Mouse (Mus musculus) midbrain, embryonic 11.5 days (tissue): ENCODE measurements around the gene Olfr901. TPM values are rescaled to one million over a fixed set of nuclear protein-coding genes. Genes with fewer than 3 reads are reported as not detected.
"Not testable (repeated sequence)": the region's sequence is repeated elsewhere in the genome, so short reads cannot be mapped to it uniquely, and the experiment has no call there.

Experiments used
- ATAC-seq: fragments of 200-750 bp; cut with Nextera tagmentation; 2 replicates; pipeline ENCODE4 v1.8.0; 2017; ENCODE audit warnings: moderate TSS enrichment, moderate library complexity; ENCODE audit not compliant: low FRiP score
- DNase-seq: peaks from one replicate; pipeline ENCODE4 v3.0.0; 2015; ENCODE audit warnings: low spot score; ENCODE audit errors: missing footprints
- H3K27ac ChIP-seq: fragments of 300-500 bp; sonication (generic); 2 replicates; pipeline ENCODE4 v1.5.1; 2014; ENCODE audit warnings: low read depth, low read length
- H3K27me3 ChIP-seq: fragments of 300-500 bp; sonication (generic); 2 replicates; pipeline ENCODE4 v1.6.1; 2014; ENCODE audit warnings: mild to moderate bottlenecking, low read length, moderate library complexity, mixed read lengths; ENCODE audit not compliant: control insufficient read depth, insufficient read depth
- H3K36me3 ChIP-seq: fragments of 300-500 bp; sonication (generic); 2 replicates; pipeline ENCODE4 v1.6.1; 2014; ENCODE audit warnings: mild to moderate bottlenecking, low read length, moderate library complexity, mixed read lengths; ENCODE audit not compliant: control insufficient read depth, insufficient read depth
- H3K4me1 ChIP-seq: fragments of 300-500 bp; sonication (generic); 2 replicates; pipeline ENCODE4 v1.6.1; 2014; ENCODE audit warnings: low read length; ENCODE audit not compliant: control insufficient read depth, insufficient read depth
- H3K4me2 ChIP-seq: fragments of 300-500 bp; sonication (generic); 2 replicates; pipeline ENCODE4 v1.6.1; 2014; ENCODE audit warnings: mild to moderate bottlenecking, moderate library complexity
- H3K4me3 ChIP-seq: fragments of 300-500 bp; sonication (generic); 2 replicates; pipeline ENCODE4 v1.5.1; 2014; ENCODE audit warnings: low read depth, low read length
- H3K9ac ChIP-seq: fragments of 300-500 bp; sonication (generic); 2 replicates; pipeline ENCODE4 v1.6.1; 2014; ENCODE audit warnings: low read length
- H3K9me3 ChIP-seq: fragments of 300-500 bp; sonication (generic); 2 replicates; pipeline ENCODE4 v1.6.1; 2016; ENCODE audit warnings: low read length; ENCODE audit not compliant: control insufficient read depth
- WGBS: fragments of 180-500 bp; shearing (Covaris S2); extraction: QIAGEN DNeasy Blood & Tissue Kit; methylation state at CpG from one replicate; pipeline ENCODE4 v1.1.7; 2014; 5-methylcytosine and 5-hydroxymethylcytosine counted together
- polyA plus RNA-seq: library from polyadenylated mRNA; unstranded; fragments of >200 nt; fragmentation: Nextera tagmentation; extraction: Ambion mirVana; gene quantifications from 2 replicates; pipeline ENCODE4 v1.2.1, GENCODE M21; 2014

Olfr901 gene
- polyA plus RNA-seq: not detected in 2 replicates

GRCm38 (mm10) chr9:38429155-38429554, at the start of gene Olfr901:
Gene Olfr901 (plus strand): TSS chr9:38429455.
- H3K4me3 ChIP-seq: no peak within 1 kb of the TSS
- H3K4me2 ChIP-seq: no peak within 1 kb of the TSS
- 92% methylated on average over 1 of the region's 1 CpGs for WGBS
- no peak within 1 kb of the TSS for H3K27ac ChIP-seq
- H3K36me3 ChIP-seq: no peaks in the 10 kb centered on the region
- H3K27me3 ChIP-seq: no peaks in the 10 kb centered on the region
- no peaks in the 10 kb centered on the region for H3K4me1 ChIP-seq
- ATAC-seq (no peak), DNase-seq (no peak)
- no peak within 1 kb of the TSS for H3K9ac ChIP-seq
- no peaks in the 10 kb centered on the region for H3K9me3 ChIP-seq

GRCm38 (mm10) chr9:38401398-38401797, 27.9 kb upstream of the Olfr901 start, which contains the start of gene Olfr147:
Gene Olfr147 (plus strand): TSS chr9:38401698.
- DNase-seq: no peak
- no peaks in the 10 kb centered on the region for H3K4me1 ChIP-seq
- no peaks in the 10 kb centered on the region for H3K27me3 ChIP-seq
- ATAC-seq: no peak
- no peaks in the 10 kb centered on the region for H3K9me3 ChIP-seq
- WGBS: 81% methylated on average over 1 of the region's 1 CpGs
- H3K4me3 ChIP-seq: no peak within 1 kb of the TSS
- no peak within 1 kb of the TSS for H3K9ac ChIP-seq
- H3K27ac ChIP-seq: no peak within 1 kb of the TSS
- H3K36me3 ChIP-seq: no peaks in the 10 kb centered on the region
- H3K4me2 ChIP-seq: no peak within 1 kb of the TSS

GRCm38 (mm10) chr9:38407502-38407901, 21.8 kb upstream of the Olfr901 start:
- not testable (repeated sequence) for ATAC-seq
- 91% methylated on average over 3 of the region's 3 CpGs for WGBS

GRCm38 (mm10) chr9:38413502-38413901, 15.8 kb upstream of the Olfr901 start:
- H3K9ac ChIP-seq, DNase-seq, H3K4me1 ChIP-seq, ATAC-seq, H3K27ac ChIP-seq, H3K27me3 ChIP-seq, H3K4me2 ChIP-seq, H3K36me3 ChIP-seq, H3K4me3 ChIP-seq, H3K9me3 ChIP-seq: not testable (repeated sequence)
- 93% methylated on average over 14 of the region's 14 CpGs for WGBS

More at GRCm38 (mm10) chr9:38407502-38407901, 21.8 kb upstream of the Olfr901 start:
- not testable (repeated sequence) for DNase-seq, H3K9me3 ChIP-seq, H3K27me3 ChIP-seq, H3K9ac ChIP-seq, H3K4me2 ChIP-seq, H3K36me3 ChIP-seq, H3K4me3 ChIP-seq, H3K27ac ChIP-seq, H3K4me1 ChIP-seq

GRCm38 (mm10) chr9:38423801-38424200, 5.5 kb upstream of the Olfr901 start:
- no peak for ATAC-seq
- Histone ChIP-seq H3K9me3 (no peaks in the 10 kb centered on the region), H3K9ac (no peak overlapping the region), H3K4me3 (no peak overlapping the region), H3K27ac (no peak overlapping the region), H3K4me1 (no peaks in the 10 kb centered on the region), H3K36me3 (no peaks in the 10 kb centered on the region), H3K4me2 (no peak overlapping the region), H3K27me3 (no peaks in the 10 kb centered on the region)
- DNase-seq: no peak

- ATAC-seq: no peak
- no peak for DNase-seq
- no peak overlapping the region for H3K4me3 ChIP-seq
- no peaks in the 10 kb centered on the region for H3K27me3 ChIP-seq
- WGBS: 54% methylated on average over 1 of the region's 1 CpGs
- no peak overlapping the region for H3K9ac ChIP-seq
- H3K27ac ChIP-seq: no peak overlapping the region
- H3K36me3 ChIP-seq: no peaks in the 10 kb centered on the region
- no peaks in the 10 kb centered on the region for H3K9me3 ChIP-seq
- no peak overlapping the region for H3K4me2 ChIP-seq
- no peaks in the 10 kb centered on the region for H3K4me1 ChIP-seq
Measured at GRCm38 (mm10) chr9:38427026-38427425, 2.2 kb upstream of the Olfr901 start.

- no peak within 1 kb of the TSS for H3K9ac ChIP-seq
- H3K27ac ChIP-seq: no peak within 1 kb of the TSS
- no peaks in the 10 kb centered on the region for H3K36me3 ChIP-seq
- no peak within 1 kb of the TSS for H3K4me2 ChIP-seq
- no peaks in the 10 kb centered on the region for H3K4me1 ChIP-seq
- H3K4me3 ChIP-seq: no peak within 1 kb of the TSS
- no peaks in the 10 kb centered on the region for H3K27me3 ChIP-seq
- 91% methylated on average over 5 of the region's 5 CpGs for WGBS
- DNase-seq (no peak), ATAC-seq (no peak)
- H3K9me3 ChIP-seq: no peaks in the 10 kb centered on the region
Measured at GRCm38 (mm10) chr9:38447352-38447751, 18.1 kb downstream of the Olfr901 start, which contains the start of gene Olfr902. Gene Olfr902 (plus strand): TSS chr9:38447652.

GRCm38 (mm10) chr9:38462844-38463243, 33.6 kb downstream of the Olfr901 start, which contains the start of gene Olfr904:
Gene Olfr904 (plus strand): TSS chr9:38463144.
- no peaks in the 10 kb centered on the region for H3K4me1 ChIP-seq
- H3K4me3 ChIP-seq: no peak within 1 kb of the TSS
- ATAC-seq: no peak
- H3K4me2 ChIP-seq: no peak within 1 kb of the TSS
- no peaks in the 10 kb centered on the region for H3K36me3 ChIP-seq
- no peak for DNase-seq
- H3K9ac ChIP-seq: no peak within 1 kb of the TSS
- H3K27ac ChIP-seq: no peak within 1 kb of the TSS
- H3K9me3 ChIP-seq: no peaks in the 10 kb centered on the region
- H3K27me3 ChIP-seq: no peaks in the 10 kb centered on the region

GRCm38 (mm10) chr9:38470807-38471206, 41.6 kb downstream of the Olfr901 start, which contains the start of gene Olfr905:
Gene Olfr905 (plus strand): TSS chr9:38471107.
- H3K4me2 ChIP-seq: no peak within 1 kb of the TSS
- H3K9me3 ChIP-seq: no peaks in the 10 kb centered on the region
- no peaks in the 10 kb centered on the region for H3K27me3 ChIP-seq
- H3K9ac ChIP-seq: no peak within 1 kb of the TSS
- ATAC-seq: no peak
- H3K36me3 ChIP-seq: no peaks in the 10 kb centered on the region
- no peak for DNase-seq
- H3K4me3 ChIP-seq: no peak within 1 kb of the TSS
- H3K4me1 ChIP-seq: no peaks in the 10 kb centered on the region
- no peak within 1 kb of the TSS for H3K27ac ChIP-seq
